Mouse (Mus musculus): Measurements from ENCODE around the gene Slc3a1. TPM values are rescaled to one million over a fixed set of nuclear protein-coding genes. Genes with fewer than 3 reads are reported as not detected.
A peak's percentile ranks its signal among the peaks of the same experiment; 100 is the strongest.

The Slc3a1 gene
- total RNA-seq, 2 experiments from 2014 or later: 0.04 TPM; not detected in 1

DNA sequence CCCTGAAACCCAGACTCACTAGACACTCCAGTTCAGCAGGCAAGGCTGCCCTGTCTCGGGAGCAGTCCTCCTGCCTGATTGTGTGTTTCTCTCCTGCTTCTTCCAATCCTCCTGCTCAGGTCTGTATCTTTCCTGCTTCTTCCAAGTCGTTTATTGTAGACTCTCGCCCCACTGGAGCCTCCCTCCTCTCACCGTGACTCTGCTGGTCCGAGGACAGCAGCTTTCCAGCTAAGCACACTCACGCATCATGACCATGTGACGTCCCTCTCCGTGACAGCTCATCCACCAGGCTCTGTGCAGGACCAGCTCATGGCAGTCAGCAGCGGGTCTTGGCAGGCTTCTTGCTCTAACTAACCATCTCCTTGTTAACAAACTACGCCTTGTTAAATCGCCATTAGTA lies 5.9 kb downstream of the Slc3a1 start:
- ATAC-seq (replicated peaks; ENCODE audit: poor library complexity): no peak

DNA sequence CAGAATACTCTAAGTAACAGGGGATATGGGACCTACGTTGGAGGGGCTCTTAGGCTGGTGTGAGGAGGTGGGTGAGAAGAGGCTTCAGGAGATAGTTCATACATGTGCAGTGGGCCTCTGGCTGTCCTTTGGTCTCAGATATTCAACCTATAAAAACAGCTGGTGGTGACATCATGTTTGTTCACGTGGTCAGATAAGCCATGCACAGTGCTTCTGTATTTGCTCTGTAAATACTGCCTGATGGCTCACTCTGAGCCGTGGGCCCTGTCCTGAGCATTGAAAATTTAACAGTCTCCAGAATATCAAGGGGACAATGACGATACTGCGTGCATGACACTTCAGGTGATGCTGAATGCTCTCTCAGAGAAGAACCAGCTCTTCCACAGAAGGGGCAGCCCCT lies 9.7 kb downstream of the Slc3a1 start:
- no peak for ATAC-seq (replicated peaks; ENCODE audit: poor library complexity)

DNA sequence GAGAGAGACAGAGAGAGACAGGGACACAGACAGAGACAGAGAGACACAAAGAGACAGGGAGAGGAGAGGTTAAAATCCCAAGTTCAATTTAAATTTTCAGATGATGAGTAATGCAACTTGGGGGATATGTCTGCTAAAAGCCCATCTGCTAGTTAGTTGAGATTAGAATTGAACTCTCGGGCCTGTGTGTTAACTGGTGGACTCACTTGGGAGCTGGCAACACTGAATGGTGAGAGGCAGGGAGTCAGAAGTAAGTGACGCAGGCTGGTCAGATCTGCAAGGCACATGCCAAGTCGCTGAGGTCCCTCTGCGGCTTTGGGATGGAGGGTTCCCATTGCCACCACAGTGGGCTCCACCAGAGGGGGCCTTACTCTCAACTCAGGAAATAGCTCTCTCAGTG lies 10.1 kb downstream of the Slc3a1 start:
- ATAC-seq (replicated peaks; ENCODE audit: poor library complexity): no peak

DNA sequence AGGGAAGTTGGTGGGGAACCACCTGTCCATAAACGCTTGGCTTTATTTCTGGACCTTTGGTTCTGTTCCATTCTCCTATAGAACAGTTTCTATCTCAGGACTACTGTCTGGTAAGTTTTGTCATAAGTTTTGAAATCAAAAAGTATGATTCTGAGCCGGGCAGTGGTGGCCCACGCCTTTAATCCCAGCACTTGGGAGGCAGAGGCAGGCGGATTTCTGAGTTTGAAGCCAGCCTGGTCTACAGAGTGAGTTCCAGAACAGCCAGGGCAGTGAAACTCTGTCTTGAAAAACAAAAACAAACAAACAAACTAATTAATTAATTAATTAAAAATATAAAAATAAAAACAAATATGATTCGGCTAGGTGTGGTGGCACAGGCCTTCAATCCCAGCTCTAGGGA lies 10.6 kb downstream of the Slc3a1 start:
- ATAC-seq (replicated peaks; ENCODE audit: poor library complexity): no peak

DNA sequence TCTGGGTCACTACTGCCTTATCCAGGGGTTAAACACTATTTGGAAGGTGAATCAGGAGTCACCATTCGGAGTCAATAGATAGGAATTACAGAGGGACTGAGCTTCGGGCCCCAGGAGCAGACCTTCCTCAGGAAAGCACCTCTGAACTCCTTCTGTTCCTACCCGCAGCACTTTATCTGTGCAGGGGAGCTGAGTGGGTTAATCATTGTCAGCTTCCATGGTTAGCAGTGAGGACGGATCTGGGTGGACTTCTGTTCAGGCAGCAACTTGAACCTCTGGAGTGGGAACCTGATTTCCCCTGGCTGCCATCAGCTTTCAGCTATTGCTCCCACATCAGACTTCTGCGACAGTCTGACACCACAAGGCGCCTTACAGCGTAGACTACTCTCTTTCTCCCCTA lies 12.7 kb downstream of the Slc3a1 start:
- ATAC-seq (replicated peaks; ENCODE audit: poor library complexity): no peak

DNA sequence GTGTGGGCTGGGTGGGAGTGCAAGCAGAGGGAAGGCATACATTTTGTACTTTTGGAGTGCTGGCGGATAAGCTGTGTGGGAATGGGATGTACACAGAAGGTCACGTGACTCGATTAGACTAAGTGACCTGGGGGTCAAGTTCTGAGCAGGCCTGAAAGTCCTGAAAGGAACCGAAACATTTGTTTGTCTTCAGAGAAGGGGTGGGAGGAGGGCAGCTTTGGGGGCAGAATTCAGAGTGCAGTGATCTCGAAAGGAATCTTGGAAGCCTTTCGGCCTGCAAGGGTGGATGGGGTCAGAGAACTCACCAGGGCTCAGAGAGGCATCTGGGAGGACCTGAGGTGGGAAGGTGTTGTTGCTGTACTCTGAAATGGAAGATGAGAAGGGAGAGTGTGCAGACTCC lies 14.2 kb downstream of the Slc3a1 start:
- ATAC-seq (replicated peaks; ENCODE audit: poor library complexity): no peak

DNA sequence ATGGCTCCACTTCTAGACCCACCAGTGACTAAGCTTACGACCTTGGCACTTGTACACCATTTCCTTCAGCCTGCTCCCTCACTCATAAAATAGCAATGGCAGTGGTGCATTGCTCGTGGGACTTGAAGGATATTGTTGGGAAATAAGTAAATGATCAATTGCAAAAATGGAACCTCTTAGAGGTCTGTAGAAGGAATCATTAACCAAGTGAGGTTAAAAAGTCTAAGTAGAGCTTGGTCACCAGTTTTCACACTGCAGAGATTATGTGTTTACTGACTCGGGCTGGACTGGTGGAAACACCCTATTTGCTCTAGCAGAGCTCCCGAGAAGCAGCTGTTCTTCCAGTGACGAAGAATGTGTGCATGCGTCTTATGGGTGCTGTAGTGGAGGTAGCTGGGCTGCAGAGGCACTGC lies 15.2 kb downstream of the Slc3a1 start:
- ATAC-seq (replicated peaks; ENCODE audit: poor library complexity): no peak

DNA sequence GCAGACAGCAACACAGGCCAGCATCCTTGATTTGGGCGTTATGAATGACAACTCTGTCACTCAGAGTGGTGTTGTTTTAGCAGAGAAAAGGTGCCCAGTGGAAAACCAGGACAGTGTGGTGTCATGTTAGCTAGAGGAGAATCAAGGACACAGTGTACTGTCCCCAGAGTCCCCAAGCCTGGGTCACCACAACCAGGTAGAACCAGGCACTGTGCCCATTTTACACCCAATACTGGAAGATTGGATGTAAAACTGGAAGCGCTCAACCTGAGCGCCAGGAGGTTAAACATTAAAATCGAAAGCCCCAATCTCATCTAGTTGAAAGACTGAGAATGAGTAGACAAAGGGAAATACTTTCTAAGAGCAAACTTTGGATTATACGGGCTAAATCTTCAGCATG lies 16.3 kb downstream of the Slc3a1 start:
- ATAC-seq (replicated peaks; ENCODE audit: poor library complexity): no peak

DNA sequence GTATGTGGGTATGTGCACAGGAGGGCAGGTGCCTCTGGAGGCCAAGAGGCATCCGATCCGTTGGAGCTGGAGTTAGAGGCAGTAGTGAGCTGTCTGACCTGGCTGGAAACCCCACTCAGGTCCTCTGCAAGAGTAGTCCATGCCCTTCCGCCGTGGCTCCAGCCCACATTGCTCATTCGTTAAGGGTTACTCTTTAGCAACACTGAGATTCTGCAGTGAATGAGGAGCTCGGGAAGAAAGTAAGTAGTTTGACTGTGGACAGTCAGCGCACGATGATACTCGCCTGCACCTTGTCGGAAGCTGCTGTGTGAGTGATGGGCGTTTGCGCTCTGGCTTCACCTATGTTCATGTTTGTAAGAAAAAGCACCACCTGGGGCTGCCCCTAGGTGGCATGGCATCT lies 17.0 kb downstream of the Slc3a1 start:
- no peak for ATAC-seq (replicated peaks; ENCODE audit: poor library complexity)

DNA sequence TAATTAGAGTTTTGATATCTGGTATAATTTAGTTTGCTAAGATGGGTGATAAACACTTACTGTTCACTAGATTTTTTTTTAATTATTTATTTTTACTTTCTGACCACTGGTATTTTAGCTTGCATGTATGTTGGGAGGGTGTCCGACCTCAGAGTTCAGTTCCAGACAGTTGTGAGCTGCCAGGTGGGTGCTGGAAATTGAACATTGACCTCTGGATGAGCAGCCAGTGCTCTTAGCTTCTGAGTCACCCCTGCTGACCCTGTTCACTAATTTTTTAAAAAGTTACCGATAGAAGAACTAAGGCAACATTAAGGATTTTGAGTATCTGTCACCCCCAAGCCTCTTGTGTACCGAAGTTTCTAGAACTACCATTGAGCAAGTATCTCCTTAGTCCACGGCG lies 20.2 kb downstream of the Slc3a1 start:
- no peak for ATAC-seq (replicated peaks; ENCODE audit: poor library complexity)

DNA sequence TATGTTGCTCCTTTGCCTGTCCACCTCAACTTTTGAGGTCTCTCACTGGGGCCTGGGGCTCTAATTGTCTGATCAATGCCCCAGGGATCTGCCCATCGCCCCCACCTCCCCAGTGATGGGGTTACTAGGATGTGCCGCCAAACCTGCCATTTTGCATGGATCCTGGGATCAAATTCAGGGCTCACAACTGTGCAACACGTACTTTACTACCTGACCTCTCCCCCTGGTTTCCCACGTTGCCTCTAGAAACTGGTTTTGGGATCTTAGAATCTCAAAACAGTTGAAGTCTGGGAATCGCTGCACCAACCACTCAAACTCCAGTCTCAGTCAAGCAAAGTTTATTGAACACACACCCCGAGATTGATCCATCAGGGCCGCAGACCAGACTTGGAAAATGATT lies 30.1 kb downstream of the Slc3a1 start:
- no peak for ATAC-seq (replicated peaks; ENCODE audit: poor library complexity)

DNA sequence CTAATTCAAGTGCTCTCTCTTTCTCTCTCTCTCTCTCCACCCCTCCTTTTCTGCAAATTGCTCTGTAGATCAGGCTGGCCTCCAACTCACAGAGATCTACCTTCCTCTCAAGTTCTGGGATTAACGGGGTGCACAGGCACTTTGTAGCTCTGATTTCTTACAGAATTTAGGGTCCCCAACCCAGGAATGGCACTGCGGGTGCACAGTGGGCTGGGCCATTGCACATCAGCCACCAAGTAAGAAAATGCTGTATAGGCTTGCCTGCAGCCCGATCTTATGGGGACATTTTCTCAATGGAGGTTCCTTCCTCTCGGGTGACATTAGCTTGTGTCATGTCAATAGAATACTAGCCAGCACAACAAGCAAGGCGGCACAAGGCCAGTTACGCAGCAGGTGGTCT lies 31.0 kb downstream of the Slc3a1 start:
- ATAC-seq (replicated peaks; ENCODE audit: poor library complexity): no peak

DNA sequence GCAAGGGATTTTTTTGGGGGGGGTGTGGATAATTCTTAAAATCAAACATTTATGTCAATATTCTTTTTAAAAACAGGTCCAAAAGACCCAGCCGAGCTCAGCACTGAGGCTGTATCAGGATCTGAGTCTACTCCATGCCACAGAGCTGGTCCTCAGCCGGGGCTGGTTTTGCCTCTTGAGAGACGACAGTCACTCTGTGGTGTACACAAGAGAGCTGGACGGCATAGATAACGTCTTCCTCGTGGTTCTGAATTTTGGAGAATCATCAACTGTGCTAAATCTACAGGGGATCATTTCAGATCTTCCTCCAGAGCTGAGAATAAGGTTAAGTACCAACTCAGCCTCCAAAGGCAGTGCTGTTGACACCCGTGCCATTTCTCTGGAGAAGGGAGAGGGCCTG lies 35.4 kb downstream of the Slc3a1 start:
- ATAC-seq (replicated peaks; ENCODE audit: poor library complexity): peak; percentile 66

DNA sequence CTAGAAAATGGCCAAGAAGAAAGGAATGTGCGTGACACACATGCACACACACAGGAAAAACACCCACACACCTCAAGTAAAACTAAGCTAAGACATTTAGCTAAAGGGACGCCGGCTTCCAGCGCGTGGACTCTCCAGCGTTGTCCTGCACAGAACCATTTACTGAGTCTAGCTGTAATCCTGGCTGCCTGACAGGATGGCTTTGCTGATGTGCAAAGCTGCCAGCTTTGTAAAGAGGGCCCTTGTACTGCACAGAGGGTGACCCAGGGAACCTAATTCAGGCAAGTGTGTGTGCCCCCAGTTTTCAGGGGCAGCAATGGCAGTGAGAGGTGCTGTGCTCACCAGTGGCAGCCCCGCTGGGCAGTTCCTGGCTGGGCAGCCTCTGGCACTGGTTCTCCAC lies 39.2 kb downstream of the Slc3a1 start:
- no peak for ATAC-seq (replicated peaks; ENCODE audit: poor library complexity)

DNA sequence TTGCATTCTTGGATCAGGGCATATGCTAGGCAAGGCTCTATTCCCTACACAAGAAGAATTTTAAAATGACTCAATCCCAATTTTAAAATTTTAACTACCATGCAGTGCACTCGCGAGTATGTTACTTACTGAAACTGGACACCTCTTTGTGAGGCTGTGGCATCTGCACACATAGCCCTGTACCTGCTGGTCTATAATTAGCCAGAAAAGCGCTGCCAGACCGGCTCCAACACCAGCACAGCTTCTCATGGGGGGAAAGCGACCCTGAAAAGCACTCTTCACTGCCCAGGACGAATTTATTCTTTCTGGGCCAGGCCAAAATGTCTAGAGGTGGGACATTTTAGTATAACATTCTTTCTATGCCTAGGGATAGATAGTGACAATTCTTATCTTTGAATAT lies 42.5 kb downstream of the Slc3a1 start:
- ATAC-seq (replicated peaks; ENCODE audit: poor library complexity): no peak

DNA sequence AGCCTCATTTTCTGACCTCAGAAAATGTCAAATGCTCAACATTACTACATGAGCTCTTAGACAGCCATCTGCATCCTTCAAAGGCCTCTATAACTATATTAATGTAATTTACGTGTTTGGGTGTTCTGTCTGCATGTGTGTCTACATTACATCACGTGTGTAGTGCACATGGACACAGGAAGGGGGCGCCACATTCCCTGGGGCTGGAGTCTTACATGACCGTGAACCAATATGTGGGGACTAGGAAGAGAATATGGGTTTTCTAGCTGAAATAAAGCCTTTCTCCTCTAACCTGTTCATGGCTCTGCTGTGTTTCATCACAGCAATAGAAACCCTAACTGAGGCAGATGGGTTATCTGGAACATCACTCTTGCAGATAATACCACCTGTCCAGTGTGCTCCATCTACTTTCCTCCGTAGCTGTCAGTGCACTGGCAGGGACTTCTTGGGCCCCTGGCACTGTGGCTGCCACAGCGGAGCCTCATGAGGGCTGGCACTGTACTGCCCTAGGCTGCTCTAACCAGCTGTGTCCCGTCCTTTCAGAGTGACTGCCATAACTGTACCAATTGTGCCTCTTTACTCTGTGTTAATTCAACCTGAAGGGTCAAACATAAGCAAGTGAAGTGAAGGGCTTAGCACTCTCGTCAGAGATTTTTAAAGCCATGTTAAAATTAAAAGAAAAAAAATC lies 43.1 kb downstream of the Slc3a1 start:
- ATAC-seq (replicated peaks; ENCODE audit: poor library complexity): no peak

DNA sequence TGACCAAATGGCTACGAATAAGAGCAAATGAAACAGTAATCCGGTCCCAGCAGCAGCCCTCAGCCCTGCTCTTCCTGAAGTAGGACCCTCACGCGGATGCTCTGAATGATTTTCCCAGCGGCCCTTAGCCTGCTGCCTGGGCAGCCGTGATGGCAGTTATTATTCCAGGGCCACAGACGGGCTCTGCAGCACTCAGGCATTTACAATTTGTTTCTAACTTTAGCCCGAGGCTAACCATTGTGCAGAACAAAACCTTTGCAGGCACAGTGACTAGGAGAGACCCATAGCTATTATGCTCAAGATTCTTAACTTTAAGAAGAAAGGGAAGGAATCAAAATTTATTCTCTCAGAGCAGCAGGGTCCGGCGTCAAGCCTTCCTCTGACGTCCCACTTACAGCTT lies 44.2 kb downstream of the Slc3a1 start:
- ATAC-seq (replicated peaks; ENCODE audit: poor library complexity): no peak

DNA sequence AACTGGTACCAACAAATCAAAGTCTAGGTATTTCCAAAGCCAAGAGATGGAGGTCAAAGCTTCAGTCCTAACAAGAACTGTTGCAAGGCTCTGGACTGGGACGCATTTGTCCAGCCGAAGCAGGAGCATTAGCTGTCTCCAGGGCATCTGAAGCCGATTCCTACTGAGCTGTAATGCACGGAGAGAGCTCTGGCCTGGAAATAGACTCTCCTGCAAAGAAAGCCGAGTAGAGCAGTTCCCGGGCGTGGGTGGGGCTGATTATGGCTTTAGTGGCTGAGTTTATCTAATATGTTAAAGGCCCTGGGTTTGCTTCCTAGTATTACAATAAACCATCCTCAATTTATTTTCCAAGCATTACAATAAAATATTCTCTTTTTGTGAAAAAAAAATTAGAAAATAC lies 45.0 kb downstream of the Slc3a1 start:
- ATAC-seq (replicated peaks; ENCODE audit: poor library complexity): no peak

DNA sequence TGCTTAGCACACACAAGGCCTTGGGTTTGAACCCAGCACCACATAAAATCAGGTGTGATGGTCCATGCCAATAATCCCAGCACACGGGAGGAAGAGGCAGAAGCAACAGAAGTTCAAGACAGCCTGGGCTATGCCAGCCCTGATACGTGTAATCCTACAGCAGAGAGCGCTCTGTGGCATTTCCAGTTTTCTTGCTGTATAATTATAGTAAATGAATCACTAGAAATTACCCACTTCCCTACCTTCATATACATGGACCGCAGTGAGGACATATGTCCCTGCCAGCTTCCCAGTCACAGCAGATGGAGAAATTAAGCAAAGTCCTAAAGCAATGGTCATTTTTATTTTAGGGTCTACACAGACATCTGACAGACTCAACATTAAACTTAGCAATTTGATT lies 45.9 kb downstream of the Slc3a1 start:
- no peak for ATAC-seq (replicated peaks; ENCODE audit: poor library complexity)

DNA sequence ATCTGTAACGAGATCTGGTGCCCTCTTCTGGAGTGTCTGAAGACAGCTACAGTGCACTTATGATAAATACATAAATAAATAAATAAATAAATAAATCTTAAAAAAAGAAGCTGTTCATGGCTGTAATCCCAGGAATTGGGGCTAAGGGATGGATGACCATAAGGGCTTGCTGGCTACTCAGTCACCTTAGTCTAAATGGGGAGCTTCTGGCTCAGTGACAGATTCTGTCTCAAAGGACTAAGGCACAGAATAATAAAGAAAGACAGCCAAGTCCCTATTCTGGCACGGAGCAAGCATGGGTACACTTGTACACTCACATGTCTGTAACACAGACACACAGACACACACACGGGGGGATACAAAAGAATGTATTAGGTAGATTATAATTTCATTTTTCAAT lies 51.1 kb downstream of the Slc3a1 start:
- ATAC-seq (replicated peaks; ENCODE audit: poor library complexity): no peak

DNA sequence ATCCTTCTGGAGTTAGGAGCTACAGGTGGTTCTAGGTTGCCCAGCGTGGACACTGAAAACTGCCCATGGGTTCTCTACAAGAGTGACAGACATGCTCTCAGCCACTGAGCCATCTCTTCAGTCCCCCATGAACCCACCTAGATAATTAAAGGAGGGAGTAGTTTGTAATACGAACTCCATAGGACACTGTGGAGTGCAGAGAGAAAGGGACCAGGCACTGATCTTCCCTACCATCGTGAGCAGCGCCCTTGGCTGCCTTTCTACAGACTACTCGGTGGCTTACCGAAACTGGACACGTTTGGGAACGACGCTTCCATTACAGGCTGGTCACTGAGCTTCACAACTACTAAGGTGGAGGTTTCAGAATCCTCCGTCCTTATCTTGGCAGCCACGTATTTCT lies 52.6 kb downstream of the Slc3a1 start:
- ATAC-seq (replicated peaks; ENCODE audit: poor library complexity): no peak

DNA sequence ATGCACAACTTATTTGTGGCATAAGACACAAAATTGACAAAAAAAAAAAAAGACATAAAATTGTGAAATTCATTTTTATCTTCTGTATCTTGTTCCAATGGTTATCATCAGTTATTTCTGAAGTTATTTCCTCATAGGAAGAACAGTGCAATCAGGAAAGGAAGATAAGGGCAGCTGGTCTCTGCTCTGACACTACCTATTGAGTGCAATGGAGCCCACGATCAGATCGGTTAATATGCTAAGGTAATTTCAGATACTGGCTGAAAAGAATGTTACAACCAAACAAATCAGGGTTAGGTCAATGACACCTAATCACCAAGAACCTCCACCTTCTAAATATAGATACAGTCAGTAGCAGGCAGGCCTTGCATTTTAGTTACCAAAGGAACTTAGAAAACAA lies 57.2 kb downstream of the Slc3a1 start:
- ATAC-seq (replicated peaks; ENCODE audit: poor library complexity): no peak

DNA sequence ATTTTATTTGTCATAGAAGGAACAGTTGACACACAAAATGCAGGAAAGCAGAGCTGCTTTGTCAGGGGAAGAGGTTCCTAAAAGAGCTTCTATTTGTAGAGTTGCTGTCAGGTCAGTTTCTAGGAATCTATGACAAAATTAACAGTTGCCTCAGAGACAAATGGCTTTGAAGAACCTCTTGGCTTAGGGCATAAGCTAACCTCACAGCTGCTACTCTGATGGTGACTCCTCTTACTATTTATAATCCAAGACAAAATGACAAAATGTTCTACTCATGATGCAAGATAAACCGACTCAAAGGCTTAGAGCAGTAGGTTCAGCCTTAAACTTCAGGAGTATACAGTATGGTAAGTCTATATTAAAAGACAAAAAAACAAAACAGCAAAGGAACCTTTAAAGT lies 58.3 kb downstream of the Slc3a1 start:
- no peak for ATAC-seq (replicated peaks; ENCODE audit: poor library complexity)

DNA sequence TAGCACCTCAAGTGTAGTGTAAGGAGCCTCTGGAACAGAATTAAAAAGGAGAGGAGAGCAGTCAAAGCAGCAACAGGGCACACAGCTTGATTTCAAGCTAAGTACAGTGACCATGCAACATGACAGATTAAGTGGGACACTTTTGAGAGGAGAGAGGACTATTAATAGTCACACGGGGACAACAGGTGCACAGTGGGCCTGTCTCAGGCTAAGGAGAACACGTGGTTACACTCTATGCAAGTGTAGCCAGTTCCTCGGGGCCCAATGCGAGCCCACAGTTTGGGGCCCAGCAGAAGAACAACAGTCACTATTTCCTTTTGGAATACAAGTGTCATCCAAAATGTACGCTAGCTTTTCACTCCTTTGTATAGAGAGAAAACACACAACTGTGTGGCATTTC lies 59.4 kb downstream of the Slc3a1 start:
- no peak for ATAC-seq (replicated peaks; ENCODE audit: poor library complexity)

Data from megakaryocyte progenitor cell, adult 5-6 weeks (primary cell).